Mouse (Mus musculus) lung, embryonic 15.5 days (tissue): ENCODE results near the gene Arntl2. TPM values are rescaled to one million over a fixed set of nuclear protein-coding genes. Genes with fewer than 3 reads are reported as not detected.

ENCODE experiments used
- ATAC-seq: fragments of 200-750 bp; cut with Nextera tagmentation; 2 replicates; pipeline ENCODE4 v1.8.0; 2017; ENCODE audit warnings: moderate number of reproducible peaks, borderline replicate concordance; ENCODE audit not compliant: low FRiP score, low TSS enrichment; ENCODE audit errors: extremely low read depth
- H3K27ac ChIP-seq: fragments of 300-500 bp; sonication (generic); 2 replicates; pipeline ENCODE4 v1.5.1; 2015; ENCODE audit warnings: moderate library complexity, mild to moderate bottlenecking, inconsistent platforms
- H3K27me3 ChIP-seq: fragments of 300-500 bp; sonication (generic); 2 replicates; pipeline ENCODE4 v1.6.1; 2015; ENCODE audit warnings: inconsistent platforms
- H3K36me3 ChIP-seq: fragments of 300-500 bp; sonication (generic); 2 replicates; pipeline ENCODE4 v1.6.1; 2015; ENCODE audit warnings: inconsistent platforms
- H3K4me1 ChIP-seq: fragments of 300-500 bp; sonication (generic); 2 replicates; pipeline ENCODE4 v1.6.1; 2015; ENCODE audit warnings: inconsistent platforms
- H3K4me2 ChIP-seq: fragments of 300-500 bp; sonication (generic); 2 replicates; pipeline ENCODE4 v1.6.1; 2015; ENCODE audit warnings: inconsistent platforms, mild to moderate bottlenecking, moderate library complexity
- H3K4me3 ChIP-seq: fragments of 300-500 bp; sonication (generic); 2 replicates; pipeline ENCODE4 v1.5.1; 2015; ENCODE audit warnings: mild to moderate bottlenecking, inconsistent platforms
- H3K9ac ChIP-seq: fragments of 300-500 bp; sonication (generic); 2 replicates; pipeline ENCODE4 v1.6.1; 2015; ENCODE audit warnings: inconsistent platforms
- H3K9me3 ChIP-seq: fragments of 300-500 bp; sonication (generic); 2 replicates; pipeline ENCODE4 v1.6.1; 2016; ENCODE audit warnings: inconsistent platforms
- WGBS: fragments of 180-500 bp; shearing (Covaris S2); methylation state at CpG from one replicate; pipeline ENCODE4 v1.1.7; 2015; 5-methylcytosine and 5-hydroxymethylcytosine counted together
- polyA plus RNA-seq: library from polyadenylated mRNA; unstranded; fragments of >200 nt; fragmentation: Nextera tagmentation; extraction: Ambion mirVana; gene quantifications from 2 replicates; pipeline ENCODE4 v1.2.1, GENCODE M21; 2015

The Arntl2 gene
- polyA plus RNA-seq, 1 experiment from 2014 or later, result 5.6 TPM

- H3K27ac ChIP-seq, result no peak overlapping the region
- ATAC-seq, result no peak
- no peaks in the 10 kb centered on the region for H3K36me3 ChIP-seq
- no peaks in the 10 kb centered on the region; the same call in 1 of the 2 replicates for H3K27me3 ChIP-seq
- peaks cover 11% of the 10 kb centered on the region for H3K4me1 ChIP-seq
- H3K4me2 ChIP-seq, result no peak overlapping the region
- no peaks in the 10 kb centered on the region for H3K9me3 ChIP-seq
- no peak overlapping the region for H3K9ac ChIP-seq
- 69% methylated on average over 3 of the region's 3 CpGs for WGBS
- no peak overlapping the region for H3K4me3 ChIP-seq
These were observed 2.3 kb upstream of the Arntl2 start for GRCm38 (mm10) chr6:146793527-146793926.

- H3K27me3 ChIP-seq, result no peaks in the 10 kb centered on the region; the same call in 1 of the 2 replicates
- no peaks in the 10 kb centered on the region for H3K36me3 ChIP-seq
- no peaks in the 10 kb centered on the region for H3K9me3 ChIP-seq
- peak; percentile 24; the same call in 1 of the 2 replicates for ATAC-seq
- no peak overlapping the region for H3K27ac ChIP-seq
- 13% methylated on average over 22 of the region's 22 CpGs for WGBS
- H3K4me1 ChIP-seq, result peaks cover 11% of the 10 kb centered on the region
- H3K4me2 ChIP-seq, result peak overlapping the region; percentile 92
- H3K4me3 ChIP-seq, result peak overlapping the region; percentile 55
- H3K9ac ChIP-seq, result peak overlapping the region; percentile 67
These were observed 510 bp upstream of the Arntl2 start for GRCm38 (mm10) chr6:146795166-146795923.

GRCm38 (mm10) chr6:146797446-146797845 is 1.6 kb downstream of the Arntl2 start:
- H3K4me3 ChIP-seq, result no peak overlapping the region
- no peak overlapping the region for H3K9ac ChIP-seq
- H3K4me1 ChIP-seq, result peaks cover 11% of the 10 kb centered on the region
- 64% methylated on average over 5 of the region's 5 CpGs for WGBS
- no peak for ATAC-seq
- H3K27me3 ChIP-seq, result no peaks in the 10 kb centered on the region; the same call in 1 of the 2 replicates
- H3K36me3 ChIP-seq, result no peaks in the 10 kb centered on the region
- no peak overlapping the region for H3K27ac ChIP-seq
- H3K9me3 ChIP-seq, result no peaks in the 10 kb centered on the region
- no peak overlapping the region for H3K4me2 ChIP-seq

- Histone ChIP-seq H3K27me3 (no peaks in the 10 kb centered on the region), H3K9me3 (no peaks in the 10 kb centered on the region), H3K36me3 (no peaks in the 10 kb centered on the region), H3K4me2 (no peak overlapping the region), H3K27ac (no peak overlapping the region), H3K9ac (no peak overlapping the region), H3K4me1 (no peaks in the 10 kb centered on the region), H3K4me3 (no peak overlapping the region)
- ATAC-seq, result no peak
- WGBS, result 86% methylated on average over 6 of the region's 6 CpGs
These were observed 14.1 kb downstream of the Arntl2 start for GRCm38 (mm10) chr6:146809991-146810390.

- Histone ChIP-seq H3K9me3 (no peaks in the 10 kb centered on the region), H3K36me3 (no peaks in the 10 kb centered on the region), H3K4me2 (no peak overlapping the region), H3K27me3 (no peaks in the 10 kb centered on the region), H3K27ac (no peak overlapping the region), H3K4me1 (no peaks in the 10 kb centered on the region), H3K4me3 (no peak overlapping the region), H3K9ac (no peak overlapping the region)
- ATAC-seq, result no peak
- WGBS, result 83% methylated on average over 5 of the region's 5 CpGs
These were observed 17.2 kb downstream of the Arntl2 start for GRCm38 (mm10) chr6:146813007-146813406.

GRCm38 (mm10) chr6:146820177-146820965 is 24.5 kb downstream of the Arntl2 start:
- no peak overlapping the region for H3K9ac ChIP-seq
- no peaks in the 10 kb centered on the region for H3K36me3 ChIP-seq
- no peaks in the 10 kb centered on the region for H3K27me3 ChIP-seq
- no peak overlapping the region for H3K4me2 ChIP-seq
- H3K4me1 ChIP-seq, result no peaks in the 10 kb centered on the region; the same call in 1 of the 2 replicates
- no peaks in the 10 kb centered on the region for H3K9me3 ChIP-seq
- ATAC-seq, result no peak
- 81% methylated on average over 29 of the region's 29 CpGs for WGBS
- no peak overlapping the region for H3K27ac ChIP-seq
- no peak overlapping the region for H3K4me3 ChIP-seq

GRCm38 (mm10) chr6:146821958-146822357 is 26.1 kb downstream of the Arntl2 start:
- Histone ChIP-seq H3K27ac (no peak overlapping the region), H3K4me3 (no peak overlapping the region), H3K4me2 (peak overlapping the region; percentile 6; the same call in 1 of the 2 replicates), H3K9me3 (no peaks in the 10 kb centered on the region), H3K27me3 (no peaks in the 10 kb centered on the region), H3K36me3 (no peaks in the 10 kb centered on the region), H3K4me1 (no peaks in the 10 kb centered on the region; the same call in 1 of the 2 replicates), H3K9ac (no peak overlapping the region)
- WGBS, result 58% methylated on average over 13 of the region's 13 CpGs
- no peak for ATAC-seq

- ATAC-seq, result no peak
These were observed 29.1 kb downstream of the Arntl2 start for GRCm38 (mm10) chr6:146824727-146825486.

GRCm38 (mm10) chr6:146825487-146825773 is 29.6 kb downstream of the Arntl2 start:
- Histone ChIP-seq H3K4me3 (no peak overlapping the region), H3K36me3 (no peaks in the 10 kb centered on the region), H3K27ac (no peak overlapping the region), H3K9me3 (no peaks in the 10 kb centered on the region), H3K4me1 (no peaks in the 10 kb centered on the region; the same call in 1 of the 2 replicates), H3K4me2 (no peak overlapping the region), H3K27me3 (no peaks in the 10 kb centered on the region), H3K9ac (no peak overlapping the region)
- no peak for ATAC-seq
- WGBS, result 70% methylated on average over 1 of the region's 1 CpGs

More at GRCm38 (mm10) chr6:146824727-146825486, 29.1 kb downstream of the Arntl2 start:
- no peak overlapping the region for H3K9ac ChIP-seq
- H3K36me3 ChIP-seq, result no peaks in the 10 kb centered on the region
- H3K4me1 ChIP-seq, result no peaks in the 10 kb centered on the region; the same call in 1 of the 2 replicates
- no peak overlapping the region for H3K27ac ChIP-seq
- H3K4me2 ChIP-seq, result no peak overlapping the region
- H3K27me3 ChIP-seq, result no peaks in the 10 kb centered on the region
- no peak overlapping the region for H3K4me3 ChIP-seq
- H3K9me3 ChIP-seq, result no peaks in the 10 kb centered on the region
- 36% methylated on average over 16 of the region's 16 CpGs for WGBS

- 84% methylated on average over 12 of the region's 12 CpGs for WGBS
- no peaks in the 10 kb centered on the region for H3K9me3 ChIP-seq
- no peak for ATAC-seq
- H3K4me3 ChIP-seq, result no peak overlapping the region
- H3K4me1 ChIP-seq, result peaks cover 11% of the 10 kb centered on the region
- no peak overlapping the region for H3K27ac ChIP-seq
- H3K9ac ChIP-seq, result no peak overlapping the region
- H3K36me3 ChIP-seq, result no peaks in the 10 kb centered on the region
- H3K27me3 ChIP-seq, result no peaks in the 10 kb centered on the region
- H3K4me2 ChIP-seq, result no peak overlapping the region
These were observed 35.5 kb downstream of the Arntl2 start for GRCm38 (mm10) chr6:146831320-146831719.

GRCm38 (mm10) chr6:146833485-146834314 is 37.8 kb downstream of the Arntl2 start:
- Histone ChIP-seq H3K27me3 (no peaks in the 10 kb centered on the region), H3K4me1 (peaks cover 11% of the 10 kb centered on the region), H3K9ac (no peak overlapping the region), H3K27ac (no peak overlapping the region), H3K9me3 (no peaks in the 10 kb centered on the region), H3K4me3 (no peak overlapping the region), H3K36me3 (no peaks in the 10 kb centered on the region), H3K4me2 (no peak overlapping the region)
- 57% methylated on average over 6 of the region's 6 CpGs for WGBS
- no peak for ATAC-seq
